Mouse (Mus musculus) olfactory bulb, adult 2 months (tissue): ENCODE measurements at regions not wholly inside any gene's neighbourhood (a gene's known extent, or its start where the extent isn't known, plus 50 kb on each side); places are given as distances from the start of the nearest gene placed in this dataset.

ENCODE experiments used
- CTCF ChIP-seq: fragments of 200-500 bp; IDR thresholded peaks from 2 replicates; pipeline ENCODE4 v1.5.1; 2012; ENCODE audit warnings: low read depth, mild to moderate bottlenecking, low read length, moderate library complexity; ENCODE audit not compliant: insufficient read depth
- POLR2A ChIP-seq: fragments of 200-500 bp; IDR thresholded peaks from 2 replicates; pipeline ENCODE4 v1.6.1; 2012; ENCODE audit warnings: mild to moderate bottlenecking, low read depth, low read length, moderate library complexity; ENCODE audit not compliant: insufficient read depth

- TF ChIP-seq CTCF (no peak), POLR2A (no peak)
These were observed 68.3 kb upstream of the Sec14l1 start for GRCm38 (mm10) chr11:117046636-117047035.
